In the genomic region with DNA sequence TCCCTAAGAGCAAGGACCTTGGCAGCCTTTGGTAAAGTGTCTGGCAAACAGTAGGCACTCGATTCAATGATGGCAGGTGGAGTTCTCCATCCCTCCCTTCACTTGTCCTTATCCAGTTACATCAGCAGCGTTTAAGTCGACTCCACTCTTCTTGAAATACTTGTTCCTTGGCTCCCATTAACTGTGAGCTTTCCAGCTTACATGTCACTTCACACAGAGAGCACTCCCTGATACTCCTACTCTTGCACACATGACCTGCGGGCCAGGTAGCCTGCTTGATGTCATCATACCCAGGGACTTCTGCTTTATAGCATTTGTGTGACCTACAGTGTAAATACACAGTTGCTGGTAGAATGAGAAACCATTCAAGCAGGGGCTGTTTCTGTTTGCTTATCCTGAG, we compare ENCODE assay signal across 33 mouse cellular contexts. TPM values are rescaled to one million over a fixed set of nuclear protein-coding genes. Genes with fewer than 3 reads are reported as not detected.
DNase-seq lines count a peak whose midpoint lies in the region; ATAC-seq and TF ChIP-seq lines count a peak whose summit lies in the region.
"Had no signal": no experiment of that assay in that cellular context is flagged by ENCODE, and none has a peak within 500 bp of the region (broad histone marks: within the 10 kb centered on the region; RNA-seq: fewer than 3 reads in every experiment).

No protein-coding gene starts in this region.

- WGBS in liver, postnatal 0 days (ENCODE audit: insufficient replicate concordance) = 57% methylated on average over 4 of the region's 4 CpGs
- WGBS in liver, embryonic 12.5 days (ENCODE audit: insufficient replicate concordance) = 56% methylated on average over 4 of the region's 4 CpGs

- no peak overlapping the region for H3K9ac ChIP-seq in liver, postnatal 0 days (replicated peaks)
- H3K9ac ChIP-seq in liver, embryonic 12.5 days = no peak overlapping the region
- H3K9ac ChIP-seq: embryonic facial prominence, embryonic 12.5 days; embryonic facial prominence, embryonic 15.5 days; forebrain, postnatal 0 days; heart, embryonic 12.5 days; heart, embryonic 15.5 days; hindbrain, embryonic 13.5 days had no signal

- no peak for TF ChIP-seq EP300 in liver, postnatal 0 days (IDR thresholded peaks at IDR 0.05; ENCODE audit: low read depth)

- ATAC-seq in liver, postnatal 0 days = peak; percentile 74
- no peak for ATAC-seq in liver, embryonic 12.5 days
- 0 out of 2 replicates have a peak, but pooled peaks have one; percentile 34 for ATAC-seq in megakaryocyte, adult 5-6 weeks (ENCODE audit: poor library complexity, severe bottlenecking)
- ATAC-seq: forebrain, embryonic 14.5 days; forebrain, postnatal 0 days; Patski had no signal

- H3K27ac ChIP-seq in liver, postnatal 0 days (ENCODE audit: low read depth) = no peak overlapping the region
- no peak overlapping the region for H3K27ac ChIP-seq in liver, embryonic 12.5 days
- H3K27ac ChIP-seq: embryonic facial prominence, embryonic 12.5 days; embryonic facial prominence, embryonic 15.5 days; gastrocnemius, adult 2 months; heart, embryonic 15.5 days; hindbrain, embryonic 10.5 days; hindbrain, embryonic 13.5 days had no signal

- H3K4me2 ChIP-seq in liver, postnatal 0 days (ENCODE audit: low read depth, low read length) = no peak overlapping the region
- no peak overlapping the region for H3K4me2 ChIP-seq in liver, embryonic 12.5 days
- H3K4me2 ChIP-seq: embryonic facial prominence, embryonic 12.5 days; embryonic facial prominence, embryonic 15.5 days; heart, embryonic 12.5 days; heart, embryonic 15.5 days; hindbrain, embryonic 13.5 days had no signal

- H3K36me3 ChIP-seq in liver, postnatal 0 days (replicated peaks; ENCODE audit: insufficient read depth, low read length) = peaks cover 8% of the 10 kb centered on the region; the same call in 1 of the 2 replicates
- no peaks in the 10 kb centered on the region for H3K36me3 ChIP-seq in liver, embryonic 12.5 days
- H3K36me3 ChIP-seq: embryonic facial prominence, embryonic 12.5 days; embryonic facial prominence, embryonic 15.5 days; G1E; heart, embryonic 12.5 days; heart, embryonic 15.5 days; hindbrain, embryonic 10.5 days had no signal

- no peak overlapping the region for H3K4me3 ChIP-seq in liver, postnatal 0 days (ENCODE audit: low read depth, low read length)
- no peak overlapping the region for H3K4me3 ChIP-seq in liver, embryonic 12.5 days
- H3K4me3 ChIP-seq: embryonic facial prominence, embryonic 12.5 days; embryonic facial prominence, embryonic 15.5 days; gastrocnemius, adult 2 months; heart, embryonic 12.5 days; heart, embryonic 15.5 days; hindbrain, embryonic 10.5 days; hindbrain, embryonic 13.5 days had no signal

- no peak for DNase-seq in liver, postnatal 0 days
- peak; percentile 62 for DNase-seq in gonadal fat pad, adult 2 months (ENCODE audit: low read depth)
- DNase-seq in lung, postnatal 25 days (ENCODE audit: low spot score) = peak; percentile 43
- DNase-seq in left cerebral cortex, adult 11 months (ENCODE audit: low spot score) = no peak
- no peak for DNase-seq in urinary bladder, postnatal 25 days (ENCODE audit: low spot score)
- DNase-seq: adrenal gland, adult 2 months; adrenal gland, postnatal 14 days; B cell, adult 2 months; cerebellum, adult 11 months; cerebellum, adult 2 months; cerebellum, adult 9-11 months; cerebellum, postnatal 25 days; forebrain, postnatal 0 days; gastrocnemius, adult 2 months; gastrocnemius, postnatal 14 days; heart, adult 18-20 months; heart, postnatal 10 days; heart, postnatal 36 days had no signal

- TF ChIP-seq CTCF in liver, postnatal 0 days (IDR thresholded peaks at IDR 0.05; ENCODE audit: low read depth) = no peak

- peaks cover 8% of the 10 kb centered on the region; the same call in 1 of the 2 replicates for H3K4me1 ChIP-seq in liver, postnatal 0 days (ENCODE audit: insufficient read depth)
- 0 out of 2 replicates have a peak, but pooled peaks cover 10% of the 10 kb centered on the region for H3K4me1 ChIP-seq in liver, embryonic 12.5 days
- H3K4me1 ChIP-seq: embryonic facial prominence, embryonic 12.5 days; embryonic facial prominence, embryonic 15.5 days had no signal

- no peaks in the 10 kb centered on the region for H3K27me3 ChIP-seq in liver, postnatal 0 days (ENCODE audit: insufficient read depth, low read length)
- H3K27me3 ChIP-seq in liver, embryonic 12.5 days (replicated peaks) = peaks cover 12% of the 10 kb centered on the region
- H3K27me3 ChIP-seq: CH12.LX; embryonic facial prominence, embryonic 15.5 days; heart, embryonic 15.5 days; Patski had no signal

- H3K9me3 ChIP-seq in liver, postnatal 0 days (ENCODE audit: low read length) = no peaks in the 10 kb centered on the region
- H3K9me3 ChIP-seq in liver, embryonic 12.5 days (replicated peaks) = no peaks in the 10 kb centered on the region
- H3K9me3 ChIP-seq: embryonic facial prominence, embryonic 12.5 days; embryonic facial prominence, embryonic 15.5 days; G1E; heart, embryonic 12.5 days; heart, embryonic 15.5 days; hindbrain, embryonic 13.5 days had no signal

RNA-seq across cellular contexts. Expression of a gene that starts 21.0 kb away (rescaled TPM):
- polyA plus RNA-seq in liver, postnatal 0 days (2015; fragmentation: Nextera tagmentation; extraction: Ambion mirVana) = 31.4 and 34.2 TPM in 2 replicates
- 3.9 and 4.2 TPM in 2 replicates for polyA plus RNA-seq in liver, embryonic 12.5 days (2016; fragmentation: Nextera tagmentation; extraction: Ambion mirVana)
- polyA plus RNA-seq in gonadal fat pad, adult 2 months (2012; rRNA removed) = 36.0 and 47.0 TPM in 2 replicates
- 0.71 and 1.8 TPM in 2 replicates for total RNA-seq in megakaryocyte, adult 5-6 weeks (2015)
- total RNA-seq in megakaryocyte, adult 5-6 weeks (2017) = 1.3 and 2.2 TPM in 2 replicates

RNA-seq across cellular contexts. Expression of a gene that starts 56.9 kb away (rescaled TPM):
- 8.4 and 8.7 TPM in 2 replicates for polyA plus RNA-seq in liver, postnatal 0 days (2015; fragmentation: Nextera tagmentation; extraction: Ambion mirVana)
- 10.7 and 11.4 TPM in 2 replicates for polyA plus RNA-seq in liver, embryonic 12.5 days (2016; fragmentation: Nextera tagmentation; extraction: Ambion mirVana)
- polyA plus RNA-seq in gonadal fat pad, adult 2 months (2012; rRNA removed) = 9.7 and 10.5 TPM in 2 replicates
- 9.6 and 10.4 TPM in 2 replicates for total RNA-seq in megakaryocyte, adult 5-6 weeks (2015)
- 7.9 and 14.0 TPM in 2 replicates for total RNA-seq in megakaryocyte, adult 5-6 weeks (2017)

RNA-seq across cellular contexts. Expression of a gene that starts 57.0 kb away (rescaled TPM):
- not detected in 2 replicates for polyA plus RNA-seq in liver, postnatal 0 days (2015; fragmentation: Nextera tagmentation; extraction: Ambion mirVana)
- not detected in 2 replicates for polyA plus RNA-seq in liver, embryonic 12.5 days (2016; fragmentation: Nextera tagmentation; extraction: Ambion mirVana)
- 0.03 TPM in 1 of 2 replicates, not detected in the other for polyA plus RNA-seq in gonadal fat pad, adult 2 months (2012; rRNA removed)
- total RNA-seq in megakaryocyte, adult 5-6 weeks (2015) = not detected in 2 replicates
- total RNA-seq in megakaryocyte, adult 5-6 weeks (2017) = not detected in 2 replicates
- total RNA-seq: adrenal gland, adult 2 months; adrenal gland, postnatal 14 days; adrenal gland, postnatal 4 days; CH12.LX; common myeloid progenitor, adult 5-6 weeks; forebrain, postnatal 0 days; gastrocnemius, adult 2 months; gastrocnemius, postnatal 14 days; gastrocnemius, postnatal 4 days; heart, adult 18-20 months; heart, postnatal 10 days; heart, postnatal 36 days had no signal
- polyA plus RNA-seq: adrenal gland, adult 2 months; G1E; heart, embryonic 12.5 days; Patski had no signal

Comparison
In these comparisons a context has a peak if more than half of its experiments do, and no peak if none do; other contexts are left out.
1. DNase-seq: peak in gonadal fat pad, adult 2 months (single experiment) and lung, postnatal 25 days (single experiment); none in liver, postnatal 0 days (single experiment), left cerebral cortex, adult 11 months (single experiment) and urinary bladder, postnatal 25 days (single experiment).